Mouse (Mus musculus): Measurements from ENCODE around the gene Arl6ip4. TPM values are rescaled to one million over a fixed set of nuclear protein-coding genes. Genes with fewer than 3 reads are reported as not detected.

The Arl6ip4 gene
- total and polyA plus RNA-seq, 3 experiments, result 57.8 to 128 TPM; not detected in 1

DNA sequence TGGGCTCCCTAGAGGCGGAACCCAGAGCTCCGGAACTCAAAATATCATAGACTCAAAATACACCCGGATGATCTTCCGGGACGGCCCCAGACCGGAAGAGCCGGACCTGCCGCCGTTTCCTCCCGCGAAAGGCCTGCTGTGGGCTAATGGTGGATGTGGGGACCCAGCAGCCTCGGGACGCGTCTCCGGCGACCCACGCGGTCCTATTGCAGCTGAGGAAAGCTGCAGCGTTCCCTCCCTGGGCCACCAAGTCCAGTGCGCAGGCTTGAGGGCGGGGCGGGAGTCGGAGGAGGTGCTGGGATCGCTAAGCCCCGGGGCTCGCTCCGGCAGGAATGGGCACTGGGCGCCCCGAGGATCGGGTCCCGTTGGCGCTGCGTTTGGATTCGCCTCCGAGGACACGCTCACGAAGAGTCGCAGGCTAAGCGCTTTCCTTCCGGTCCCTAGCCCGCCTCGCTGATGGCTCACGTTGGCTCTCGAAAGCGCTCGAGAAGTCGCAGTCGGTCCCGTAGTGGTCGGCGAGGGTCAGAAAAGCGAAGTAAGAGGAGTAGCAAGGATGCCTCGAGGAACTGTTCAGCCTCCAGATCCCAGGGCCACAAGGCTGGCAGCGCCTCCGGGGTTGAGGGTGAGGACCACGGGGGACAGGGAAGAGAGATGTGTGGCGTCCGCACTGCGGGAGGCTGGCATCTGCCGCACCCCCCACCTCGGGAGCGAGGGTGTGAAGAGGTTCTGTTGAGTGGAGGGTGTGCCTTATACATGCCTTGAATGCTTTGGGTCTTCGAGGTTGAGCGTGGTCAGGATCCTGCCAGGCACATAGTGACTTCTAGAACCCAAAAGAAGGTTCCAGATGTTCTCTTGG, at the start of gene Arl6ip4 (continued):
- TF ChIP-seq ZC3H11A (IDR thresholded peaks at IDR 0.05; ENCODE audit: low read depth, low read length), result no peak
- no peak for TF ChIP-seq MYC (IDR thresholded peaks at IDR 0.05; ENCODE audit: low read depth, low read length)
- TF ChIP-seq SIN3A (IDR thresholded peaks at IDR 0.05; ENCODE audit: low read length), result peak; percentile 87
- TF ChIP-seq ZNF384 (IDR thresholded peaks at IDR 0.05; ENCODE audit: low read depth, low read length), result no peak
- peak; percentile 83 for TF ChIP-seq TBP (IDR thresholded peaks at IDR 0.05; ENCODE audit: low read depth, low read length)

DNA sequence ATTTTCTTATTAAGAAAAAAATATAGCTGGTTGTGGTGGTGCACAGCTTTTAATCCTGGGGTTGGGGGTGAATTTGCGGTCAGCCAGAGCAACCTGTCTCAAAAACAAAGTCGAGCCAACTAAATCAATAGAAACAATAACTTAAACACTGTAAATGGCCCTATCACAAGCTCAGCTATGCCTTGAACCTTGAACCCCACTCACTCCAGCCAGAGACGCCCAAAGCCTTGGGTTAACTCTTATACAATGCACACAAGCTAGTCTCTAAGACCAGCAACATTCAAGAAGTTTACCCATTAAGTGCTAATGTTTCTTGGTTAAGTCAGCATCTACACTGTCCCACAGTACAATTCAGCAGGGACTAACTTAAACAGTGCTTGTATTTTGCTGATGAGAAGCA, 46.2 kb upstream of the Arl6ip4 start:
- Histone ChIP-seq H3K9me3 (replicated peaks; ENCODE audit: insufficient read depth, low read length) (no peaks in the 10 kb centered on the region), H3K27ac (ENCODE audit: control insufficient read depth, low read depth, low read length) (no peak overlapping the region), H3K9ac (ENCODE audit: control insufficient read depth, low read depth, low read length, poor library complexity, severe bottlenecking) (no peak overlapping the region), H3K4me1 (ENCODE audit: control insufficient read depth in 1 of 2, insufficient read depth in 2 of 2, low read length in 2 of 2) (peaks cover 0 to 5% of the 10 kb centered on the region in 2 experiments; a peak in 3 of 4 replicates), H3K36me3 (ENCODE audit: control insufficient read depth in 1 of 2, insufficient read depth in 2 of 2, low read length in 2 of 2) (peaks cover 0 to 3% of the 10 kb centered on the region in 2 experiments; a peak in 3 of 4 replicates), H3K79me2 (ENCODE audit: control insufficient read depth, insufficient read depth, low read length, poor library complexity) (no peaks in the 10 kb centered on the region; the same call in 1 of the 2 replicates), H3K4me3 (ENCODE audit: control insufficient read depth in 1 of 2, insufficient read depth in 1 of 2, low read depth in 2 of 2, low read length in 2 of 2) (no peak overlapping the region), H3K27me3 (ENCODE audit: control insufficient read depth in 1 of 2, insufficient read depth in 2 of 2, low read length in 2 of 2) (no peaks in the 10 kb centered on the region)
- TF ChIP-seq CHD1 (IDR thresholded peaks at IDR 0.05; ENCODE audit: low read depth, low read length), result no peak
- TF ChIP-seq ELF1 (IDR thresholded peaks at IDR 0.05; ENCODE audit: low read depth, low read length), result no peak
- TF ChIP-seq UBTF (IDR thresholded peaks at IDR 0.05; ENCODE audit: borderline replicate concordance, insufficient read depth, low read depth, low read length), result no peak
- no peak for TF ChIP-seq RCOR1 (IDR thresholded peaks at IDR 0.05; ENCODE audit: low read depth, low read length)
- TF ChIP-seq RAD21 (IDR thresholded peaks at IDR 0.05; ENCODE audit: low read depth, low read length), result no peak
- TF ChIP-seq SMC3 (IDR thresholded peaks at IDR 0.05; ENCODE audit: low read depth, low read length), result no peak
- no peak for TF ChIP-seq EP300 (IDR thresholded peaks at IDR 0.05; ENCODE audit: low read depth in 1 of 2, low read length in 2 of 2)
- no peak for TF ChIP-seq MAX (IDR thresholded peaks at IDR 0.05; ENCODE audit: low read length)
- no peak for TF ChIP-seq ZC3H11A (IDR thresholded peaks at IDR 0.05; ENCODE audit: low read depth, low read length)
- TF ChIP-seq SIN3A (IDR thresholded peaks at IDR 0.05; ENCODE audit: low read length), result no peak
- TF ChIP-seq CHD2 (IDR thresholded peaks at IDR 0.05; ENCODE audit: low read length), result no peak
- no peak for TF ChIP-seq E2F4 (IDR thresholded peaks at IDR 0.05; ENCODE audit: borderline replicate concordance, low read depth, low read length)
- TF ChIP-seq MAFK (IDR thresholded peaks at IDR 0.05; ENCODE audit: borderline replicate concordance, low read depth, low read length), result no peak
- TF ChIP-seq ZMIZ1 (IDR thresholded peaks at IDR 0.05; ENCODE audit: low read depth, low read length), result no peak
- TF ChIP-seq GATA1 (IDR thresholded peaks at IDR 0.05; ENCODE audit: low read depth, low read length), result no peak
- no peak for TF ChIP-seq USF1 (IDR thresholded peaks at IDR 0.05; ENCODE audit: low read depth, low read length)
- TF ChIP-seq GABPA (IDR thresholded peaks at IDR 0.05; ENCODE audit: low read depth, low read length), result no peak
- TF ChIP-seq NELFE (IDR thresholded peaks at IDR 0.05; ENCODE audit: low read depth, low read length), result no peak
- no peak for TF ChIP-seq USF2 (IDR thresholded peaks at IDR 0.05; ENCODE audit: borderline replicate concordance in 1 of 2, insufficient read depth in 1 of 2, low read depth in 1 of 2, low read length in 2 of 2)
- DNase-seq (ENCODE audit: low read depth, low spot score), result no peak

Data from MEL (cell line).